Mouse (Mus musculus) CD4-positive, CD25-positive, alpha-beta regulatory T cell, adult 9 weeks (primary cell): ENCODE results near the gene Ldb1. TPM values are rescaled to one million over a fixed set of nuclear protein-coding genes. Genes with fewer than 3 reads are reported as not detected.

Experiments used
- polyA plus RNA-seq: library from polyadenylated mRNA; unstranded; fragments of 100-300 nt; shearing (Covaris generic); gene quantifications from one replicate; pipeline ENCODE4 v1.2.1, GENCODE M21; 2017

Gene Ldb1
- 34.4 TPM for polyA plus RNA-seq

DNA sequence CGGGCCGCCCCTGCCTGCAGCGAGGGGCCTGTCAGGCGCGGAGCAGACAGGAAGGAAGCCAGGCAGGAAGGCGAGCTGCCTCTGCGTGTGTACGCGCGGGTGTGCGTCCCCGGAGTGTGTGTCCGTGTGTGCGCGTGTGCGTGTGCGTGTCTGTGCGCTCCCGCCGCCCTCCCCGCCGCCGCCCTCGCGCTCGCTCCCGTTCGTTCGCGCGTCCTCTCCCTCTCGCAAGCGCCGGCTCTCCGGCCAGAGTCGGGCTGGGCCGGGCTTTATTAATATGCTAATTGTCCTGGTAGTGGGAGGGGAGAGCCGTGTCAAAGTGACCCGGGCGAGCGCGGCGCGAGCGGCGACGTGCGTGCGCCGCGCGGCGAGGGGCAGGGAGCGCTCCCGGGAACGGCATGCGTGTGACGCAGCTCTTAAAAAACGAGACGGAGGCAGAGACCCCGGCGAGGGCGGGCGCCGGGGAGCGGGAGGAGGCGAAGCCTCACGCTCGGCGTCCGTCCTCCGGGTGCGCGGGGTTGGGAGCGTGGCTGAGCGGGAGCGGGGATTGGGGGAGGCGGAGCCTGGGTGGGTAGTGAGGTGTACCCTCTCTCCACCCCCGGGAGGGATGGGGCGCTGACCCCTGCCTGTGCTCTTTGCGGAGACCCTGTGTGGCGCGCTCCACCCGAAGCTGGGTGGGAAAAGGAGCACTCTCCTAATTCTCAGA is at the start of gene Ldb1:
Gene Ldb1 (minus strand): TSS at position 222 of the 703 bp plus-strand sequence.

DNA sequence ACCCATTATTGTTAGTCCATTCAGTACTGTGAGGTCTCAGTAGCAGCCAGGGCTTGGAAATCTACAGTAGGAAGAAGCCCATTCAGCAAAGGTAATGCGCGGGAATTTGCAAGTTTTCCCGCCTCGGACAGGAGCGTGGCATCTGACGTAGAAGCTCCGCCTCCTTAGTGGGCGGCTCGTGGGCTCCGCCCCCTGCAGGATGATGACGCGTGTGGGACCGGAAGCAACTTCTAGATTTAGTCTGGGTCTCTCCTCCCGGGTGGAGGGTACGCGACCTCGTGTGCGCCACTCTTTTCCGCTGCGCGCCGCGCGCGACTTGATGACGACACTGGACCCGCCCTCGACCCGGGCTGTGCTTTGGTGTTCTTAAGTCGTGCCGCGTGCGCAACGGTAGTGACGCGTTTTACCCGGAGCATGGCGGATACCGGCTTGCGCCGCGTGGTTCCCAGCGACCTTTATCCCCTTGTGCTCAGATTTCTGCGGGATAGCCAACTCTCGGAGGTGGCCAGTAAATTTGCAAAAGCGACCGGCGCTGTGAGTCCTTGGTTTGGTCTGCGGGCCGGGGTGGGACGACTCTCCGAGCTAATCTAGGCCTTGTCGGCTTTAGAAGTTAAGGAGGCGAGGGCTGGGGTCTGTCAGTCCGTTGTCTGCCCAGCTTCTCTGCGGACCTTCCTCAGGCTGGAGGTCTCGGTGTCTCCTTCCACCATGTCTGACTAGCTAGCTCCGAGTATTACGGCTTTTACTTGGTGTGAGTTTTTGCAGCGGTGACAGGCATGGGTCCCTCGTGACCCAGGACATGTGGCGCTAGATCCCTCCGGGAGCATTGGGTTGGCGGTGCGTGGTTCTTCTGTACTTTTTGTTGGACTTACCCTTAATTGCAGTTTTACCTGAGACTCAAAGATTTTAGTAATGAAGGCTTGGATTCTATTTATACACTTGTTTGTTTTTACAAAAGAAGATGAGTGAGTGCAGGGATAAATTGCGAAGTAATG is 30.9 kb upstream of the Ldb1 start, which contains the start of gene Nolc1:
Gene Nolc1 (plus strand): TSS at position 248 of the 992 bp plus-strand sequence.

DNA sequence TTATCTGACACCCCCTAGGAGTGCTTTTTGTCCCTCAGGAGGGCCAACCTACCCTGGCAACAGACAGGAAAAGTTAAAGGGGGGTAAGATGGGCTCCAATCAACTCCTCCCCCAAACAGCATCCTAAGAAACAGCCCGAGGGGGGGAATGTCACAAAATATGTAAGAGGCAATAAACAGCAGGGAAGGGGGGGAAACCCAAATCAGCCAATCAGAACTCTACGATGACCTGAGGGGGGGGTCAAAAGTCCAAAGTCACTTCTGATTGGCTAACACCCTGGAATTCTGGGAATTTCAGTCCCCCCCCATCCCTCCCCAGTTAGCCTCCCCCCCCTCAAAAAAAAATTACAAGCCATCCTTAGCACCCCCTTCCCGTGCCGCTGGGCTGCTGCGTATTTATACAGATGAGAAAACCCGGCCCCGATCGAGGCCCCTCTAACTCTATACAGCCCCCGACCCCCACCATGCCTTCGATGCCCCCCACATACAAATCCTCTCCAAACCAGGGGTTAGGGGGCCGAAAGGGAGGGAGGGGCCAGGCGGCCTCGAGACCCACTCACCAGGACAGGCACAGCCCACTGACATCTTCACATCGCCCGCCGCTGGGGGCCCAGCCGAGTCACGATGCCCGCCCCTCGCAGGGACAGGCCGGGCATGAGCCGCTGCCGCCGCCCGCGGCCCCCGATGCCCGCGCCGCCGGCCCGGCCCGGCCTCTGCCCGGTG is 582 bp downstream of the Ldb1 start, which contains the start of gene Pprc1:
Gene Pprc1 (plus strand): TSS at position 616 of the 722 bp plus-strand sequence.

GRCm38 (mm10) chr19:46003371-46004226 is 41.4 kb downstream of the Ldb1 start, which contains the start of gene Hps6:
Gene Hps6 (plus strand): TSS chr19:46003508.

GRCm38 (mm10) chr19:45997785-45998693 is 47.0 kb downstream of the Ldb1 start, which contains the start of gene Armh3:
Gene Armh3 (minus strand): TSS chr19:45998488.

Other genes starting within 250 kb of the Ldb1 start
- 11.4 TPM for gene Kcnip2, start 229.2 kb downstream of the Ldb1 start, polyA plus RNA-seq
- 17.1 TPM for gene Armh3, start 46.7 kb downstream of the Ldb1 start, polyA plus RNA-seq
- gene Hps6, start 41.7 kb downstream of the Ldb1 start, polyA plus RNA-seq: 8.6 TPM
- 44.5 TPM for gene Pprc1, start 328 bp downstream of the Ldb1 start, polyA plus RNA-seq
- 104 TPM for gene Nolc1, start 30.6 kb upstream of the Ldb1 start, polyA plus RNA-seq
- gene Elovl3, start 86.7 kb upstream of the Ldb1 start, polyA plus RNA-seq: not detected
- gene Pitx3, start 103.1 kb upstream of the Ldb1 start, polyA plus RNA-seq: not detected
- 84.8 TPM for gene Gbf1, start 107.3 kb upstream of the Ldb1 start, polyA plus RNA-seq